Mouse (Mus musculus): ENCODE results near the gene Icos. TPM values are rescaled to one million over a fixed set of nuclear protein-coding genes. Genes with fewer than 3 reads are reported as not detected.

The Icos gene
- total RNA-seq, 2 experiments from 2014 or later, result 0.94 to 0.99 TPM

- DNase-seq, result no peak
Measured at GRCm38 (mm10) chr1:61039310-61039709, 61.6 kb downstream of the Icos start.

GRCm38 (mm10) chr1:61040401-61040800, 62.7 kb downstream of the Icos start:
- no peak for DNase-seq

- no peak for DNase-seq
Measured at GRCm38 (mm10) chr1:61042842-61043241, 65.1 kb downstream of the Icos start.

- no peak for DNase-seq
Measured at GRCm38 (mm10) chr1:61046055-61046705, 68.5 kb downstream of the Icos start.

- DNase-seq, result no peak
Measured at GRCm38 (mm10) chr1:61047336-61047735, 69.6 kb downstream of the Icos start.

Other genes with a start within 250 kb of the Icos start
- under 1 TPM; 0.54 to 0.55 TPM for gene Ctla4, start 90.9 kb upstream of the Icos start, total RNA-seq (2021)

Data from adrenal gland, postnatal 10 days (tissue).